Mouse (Mus musculus) heart, postnatal 0 days (tissue): ENCODE measurements at regions not wholly inside any gene's neighbourhood (a gene's known extent, or its start where the extent isn't known, plus 50 kb on each side); places are given as distances from the start of the nearest gene placed in this dataset.
"Not testable (repeated sequence)": the region's sequence is repeated elsewhere in the genome, so short reads cannot be mapped to it uniquely, and the experiment has no call there.

Experiments
- CTCF ChIP-seq: IDR thresholded peaks from 2 replicates; pipeline ENCODE4 v1.5.1; 2016; ENCODE audit warnings: antibody characterized with exemption, control low read depth, low read depth
- EP300 ChIP-seq: IDR thresholded peaks from 2 replicates; pipeline ENCODE4 v1.6.1; 2016; ENCODE audit warnings: antibody characterized with exemption, low read depth

GRCm38 (mm10) chr16:8914183-8914582, 84.3 kb downstream of the 1810013L24Rik start:
- not testable (repeated sequence) for TF ChIP-seq CTCF, EP300
